Mouse (Mus musculus) bone marrow, adult 2 months (tissue): ENCODE data around the gene Auts2.

Experiments used
- CTCF ChIP-seq: fragments of 200-500 bp; IDR thresholded peaks from 2 replicates; pipeline ENCODE4 v1.5.1; 2011; ENCODE audit warnings: low read length, control low read depth; ENCODE audit not compliant: control insufficient read depth, insufficient read depth
- POLR2A ChIP-seq: fragments of 200-500 bp; IDR thresholded peaks from 2 replicates; pipeline ENCODE4 v1.6.1; 2011; ENCODE audit warnings: low read depth, mild to moderate bottlenecking, control low read depth, low read length, borderline replicate concordance; ENCODE audit not compliant: control insufficient read depth

DNA sequence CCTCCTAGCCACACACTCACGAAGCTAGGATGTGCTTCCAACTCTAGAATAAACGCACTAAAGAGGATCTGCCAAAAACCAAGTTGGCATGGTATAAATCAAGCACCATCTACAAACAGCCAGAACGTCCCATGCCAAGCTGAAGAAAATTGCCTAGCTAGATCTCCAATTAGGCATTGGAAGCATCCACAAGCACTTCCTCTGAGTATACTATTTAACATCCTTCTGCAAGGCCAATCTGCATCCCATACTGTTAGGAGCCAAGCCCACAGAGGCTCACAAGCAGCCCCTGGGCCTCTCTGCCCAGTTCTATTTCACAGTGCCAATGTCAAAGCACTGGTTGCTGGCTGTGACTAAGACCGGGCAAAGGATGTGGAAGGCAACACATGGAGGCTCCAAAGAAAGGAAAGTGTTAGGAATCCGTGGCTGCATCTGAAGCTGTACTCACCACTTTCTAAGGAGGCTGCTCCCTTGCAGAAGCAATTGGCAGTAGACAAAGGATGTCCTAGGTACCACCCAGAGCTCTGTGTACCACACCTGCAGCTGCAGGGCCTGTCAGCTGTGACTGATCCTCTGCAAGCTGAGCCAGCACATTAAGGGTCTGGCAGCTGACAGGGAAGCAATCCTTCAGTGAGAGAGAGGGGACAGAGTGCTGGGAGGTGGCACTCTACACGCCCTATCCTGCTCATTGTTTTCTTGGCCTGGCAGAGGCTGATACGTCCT lies 407.0 kb downstream of the Auts2 start:
- no peak for TF ChIP-seq CTCF
- TF ChIP-seq POLR2A, result no peak
